ENCODE assay signal across 9 mouse cellular contexts in genomic region chr4:155233878-155234277, GRCm38 (mm10). TPM values are rescaled to one million over a fixed set of nuclear protein-coding genes. Genes with fewer than 3 reads are reported as not detected.
A peak's percentile ranks its signal among the peaks of the same experiment; 100 is the strongest.
DNase-seq lines count a peak whose midpoint lies in the region; ATAC-seq and TF ChIP-seq lines count a peak whose summit lies in the region.
"Had no signal": no experiment of that assay in that cellular context is flagged by ENCODE, and none has a peak within 500 bp of the region (broad histone marks: within the 10 kb centered on the region; RNA-seq: fewer than 3 reads in every experiment).

No protein-coding gene starts in this region.

- H3K4me2 ChIP-seq in forebrain, embryonic 13.5 days: no peak overlapping the region
- H3K4me2 ChIP-seq in heart, embryonic 14.5 days (ENCODE audit: low read length): peak overlapping the region; percentile 59
- no peak overlapping the region for H3K4me2 ChIP-seq in kidney, postnatal 0 days (ENCODE audit: low read length)
- no peak overlapping the region for H3K4me2 ChIP-seq in neural tube, embryonic 11.5 days (ENCODE audit: low read depth)

- peak; percentile 55 for ATAC-seq in forebrain, embryonic 13.5 days
- ATAC-seq in heart, embryonic 14.5 days (ENCODE audit: insufficient number of reproducible peaks, insufficient read depth, low FRiP score, low read depth): peak; percentile 51
- ATAC-seq in kidney, postnatal 0 days (replicated peaks; ENCODE audit: low FRiP score, low read depth): peak; percentile 21; the same call in 1 of the 2 replicates
- peak; percentile 39; the same call in 1 of the 2 replicates for ATAC-seq in neural tube, embryonic 11.5 days (ENCODE audit: insufficient read depth, low FRiP score, low TSS enrichment)
- ATAC-seq: Patski had no signal

- peak; percentile 23; the same call in 1 of the 2 replicates for TF ChIP-seq CTCF in kidney, postnatal 0 days (IDR thresholded peaks at IDR 0.05; ENCODE audit: low read depth)

- H3K9me3 ChIP-seq in forebrain, embryonic 13.5 days (replicated peaks): no peaks in the 10 kb centered on the region
- H3K9me3 ChIP-seq in heart, embryonic 14.5 days (ENCODE audit: control insufficient read depth, low read length): no peaks in the 10 kb centered on the region
- no peaks in the 10 kb centered on the region for H3K9me3 ChIP-seq in kidney, postnatal 0 days (replicated peaks; ENCODE audit: low read length)
- H3K9me3 ChIP-seq in neural tube, embryonic 11.5 days (ENCODE audit: control insufficient read depth, low read length): no peaks in the 10 kb centered on the region

- H3K27me3 ChIP-seq in forebrain, embryonic 13.5 days: no peaks in the 10 kb centered on the region
- no peaks in the 10 kb centered on the region for H3K27me3 ChIP-seq in heart, embryonic 14.5 days (ENCODE audit: control insufficient read depth, insufficient read depth, low read length)
- no peaks in the 10 kb centered on the region for H3K27me3 ChIP-seq in kidney, postnatal 0 days (ENCODE audit: insufficient read depth, low read length)
- H3K27me3 ChIP-seq in neural tube, embryonic 11.5 days (ENCODE audit: control insufficient read depth, insufficient read depth, low read length): no peaks in the 10 kb centered on the region
- H3K27me3 ChIP-seq: Patski had no signal

- DNase-seq in 3T3-L1 (ENCODE audit: low read depth, low spot score): peak; percentile 6
- DNase-seq in brain, embryonic 18.5 days (ENCODE audit: low read depth, low spot score): peak; percentile 32
- DNase-seq in kidney, postnatal 0 days (ENCODE audit: low spot score): peak; percentile 90
- peak; percentile 66 for DNase-seq in liver
- peak; percentile 28 for DNase-seq in neural tube, embryonic 11.5 days (ENCODE audit: low spot score)
- no peak for DNase-seq in spleen, adult 12 weeks (ENCODE audit: low spot score)

- peaks cover 42% of the 10 kb centered on the region for H3K4me1 ChIP-seq in forebrain, embryonic 13.5 days
- peaks cover 51 to 52% of the 10 kb centered on the region in 2 experiments for H3K4me1 ChIP-seq in heart, embryonic 14.5 days (ENCODE audit: control insufficient read depth in 2 of 2, insufficient read depth in 2 of 2, low read length in 2 of 2)
- H3K4me1 ChIP-seq in kidney, postnatal 0 days (replicated peaks; ENCODE audit: insufficient read depth, low read length): peaks cover 59% of the 10 kb centered on the region
- H3K4me1 ChIP-seq in neural tube, embryonic 11.5 days (ENCODE audit: control insufficient read depth, insufficient read depth, low read length): peaks cover 24% of the 10 kb centered on the region

- H3K9ac ChIP-seq in forebrain, embryonic 13.5 days: peak overlapping the region; percentile 50
- peak overlapping the region; percentile 71 for H3K9ac ChIP-seq in heart, embryonic 14.5 days (ENCODE audit: low read length)
- H3K9ac ChIP-seq in kidney, postnatal 0 days (ENCODE audit: low read depth, low read length): peak overlapping the region; percentile 42
- no peak overlapping the region for H3K9ac ChIP-seq in neural tube, embryonic 11.5 days (ENCODE audit: low read length)

- no peaks in the 10 kb centered on the region for H3K36me3 ChIP-seq in forebrain, embryonic 13.5 days (ENCODE audit: poor library complexity, severe bottlenecking)
- H3K36me3 ChIP-seq in heart, embryonic 14.5 days (ENCODE audit: control insufficient read depth, insufficient read depth, low read length): no peaks in the 10 kb centered on the region
- H3K36me3 ChIP-seq in kidney, postnatal 0 days (ENCODE audit: insufficient read depth, low read length): no peaks in the 10 kb centered on the region
- H3K36me3 ChIP-seq in neural tube, embryonic 11.5 days (ENCODE audit: control insufficient read depth, insufficient read depth, low read length): no peaks in the 10 kb centered on the region

- 15% methylated on average over 10 of the region's 10 CpGs for WGBS in forebrain, embryonic 13.5 days
- 2% methylated on average over 10 of the region's 10 CpGs for WGBS in heart, embryonic 14.5 days
- 7% methylated on average over 10 of the region's 10 CpGs for WGBS in kidney, postnatal 0 days
- 21% methylated on average over 10 of the region's 10 CpGs for WGBS in neural tube, embryonic 11.5 days

- H3K27ac ChIP-seq in forebrain, embryonic 13.5 days: peak overlapping the region; percentile 97
- peak overlapping the region; percentile 99 to 100 for H3K27ac ChIP-seq in heart, embryonic 14.5 days (replicated peaks in 1 of 2; ENCODE audit: control insufficient read depth in 1 of 2, insufficient read depth in 1 of 2, low read depth in 2 of 2, low read length in 2 of 2)
- peak overlapping the region; percentile 99 for H3K27ac ChIP-seq in kidney, postnatal 0 days
- H3K27ac ChIP-seq in neural tube, embryonic 11.5 days (ENCODE audit: low read depth, low read length): no peak overlapping the region

- no peak overlapping the region for H3K4me3 ChIP-seq in forebrain, embryonic 13.5 days
- no peak overlapping the region for H3K4me3 ChIP-seq in heart, embryonic 14.5 days (ENCODE audit: control insufficient read depth in 1 of 2, insufficient read depth in 1 of 2, low read depth in 1 of 2, low read length in 2 of 2)
- H3K4me3 ChIP-seq in kidney, postnatal 0 days (replicated peaks; ENCODE audit: low read depth, low read length): no peak overlapping the region
- H3K4me3 ChIP-seq in neural tube, embryonic 11.5 days (ENCODE audit: low read depth, low read length): no peak overlapping the region

RNA-seq across cellular contexts. Expression of gene Ski, which starts 11.5 kb away (rescaled TPM):
- 11.3 and 12.0 TPM in 2 replicates for polyA plus RNA-seq in forebrain, embryonic 13.5 days (2015; fragmentation: Nextera tagmentation; extraction: Ambion mirVana)
- 16.2 TPM in 2 replicates for polyA plus RNA-seq in heart, embryonic 14.5 days (2014; fragmentation: Nextera tagmentation; extraction: Ambion mirVana)
- 15.5 TPM in 2 replicates for polyA plus RNA-seq in kidney, postnatal 0 days (2015; fragmentation: Nextera tagmentation; extraction: Ambion mirVana)
- polyA plus RNA-seq in neural tube, embryonic 11.5 days (2014; fragmentation: Nextera tagmentation; extraction: Ambion mirVana): 15.1 and 16.6 TPM in 2 replicates

RNA-seq across cellular contexts. Expression of gene Faap20, which starts 15.7 kb away (rescaled TPM):
- polyA plus RNA-seq in forebrain, embryonic 13.5 days (2015; fragmentation: Nextera tagmentation; extraction: Ambion mirVana): 90.3 and 93.2 TPM in 2 replicates
- 68.5 and 74.8 TPM in 2 replicates for polyA plus RNA-seq in heart, embryonic 14.5 days (2014; fragmentation: Nextera tagmentation; extraction: Ambion mirVana)
- 77.2 and 80.0 TPM in 2 replicates for polyA plus RNA-seq in kidney, postnatal 0 days (2015; fragmentation: Nextera tagmentation; extraction: Ambion mirVana)
- 96.6 and 98.1 TPM in 2 replicates for polyA plus RNA-seq in neural tube, embryonic 11.5 days (2014; fragmentation: Nextera tagmentation; extraction: Ambion mirVana)
